Mouse (Mus musculus): Measurements from ENCODE around the gene Ank.

DNA sequence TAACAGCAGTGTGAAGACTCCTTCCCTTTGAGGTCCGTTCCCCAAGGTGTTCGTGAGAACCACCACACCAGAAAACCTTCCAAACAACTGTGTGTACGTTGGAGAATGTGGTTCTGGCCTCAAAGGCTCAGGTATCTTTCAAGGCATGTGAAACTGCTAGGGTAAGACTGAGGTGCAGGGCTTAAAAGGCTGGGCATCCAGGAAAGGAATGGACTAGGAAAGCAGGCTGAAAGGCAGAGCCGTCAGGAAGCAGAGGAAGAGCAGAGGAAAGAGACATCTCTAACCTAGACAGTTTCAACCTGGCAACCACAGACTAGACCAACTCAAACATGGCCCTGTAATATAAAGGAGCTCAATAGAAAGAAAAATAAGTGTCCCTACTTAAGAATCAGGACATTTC lies 162.6 kb downstream of the Ank start:
- TF ChIP-seq CTCF (IDR thresholded peaks at IDR 0.05; ENCODE audit: borderline replicate concordance, control insufficient read depth, extremely low read depth, insufficient read depth, low read length, poor library complexity) (no peak), POLR2A (IDR thresholded peaks at IDR 0.05; ENCODE audit: control insufficient read depth, extremely low read depth, insufficient read depth, low read length, poor library complexity) (no peak)
